Mouse (Mus musculus) neural tube, embryonic 12.5 days (tissue): ENCODE results near the gene Gm13030. TPM values are rescaled to one million over a fixed set of nuclear protein-coding genes. Genes with fewer than 3 reads are reported as not detected.
"Not testable (repeated sequence)": the region's sequence is repeated elsewhere in the genome, so short reads cannot be mapped to it uniquely, and the experiment has no call there.

Experiments
- ATAC-seq: fragments of 200-750 bp; cut with Nextera tagmentation; 2 replicates; pipeline ENCODE4 v1.8.0; 2017; ENCODE audit warnings: low read depth, mild to moderate bottlenecking, moderate TSS enrichment, moderate library complexity; ENCODE audit not compliant: low FRiP score
- H3K27ac ChIP-seq: fragments of 300-500 bp; sonication (generic); 2 replicates; pipeline ENCODE4 v1.5.1; 2016
- H3K27me3 ChIP-seq: fragments of 300-500 bp; sonication (generic); replicated peaks from 2 replicates; pipeline ENCODE4 v1.6.1; 2016; ENCODE audit warnings: mild to moderate bottlenecking
- H3K36me3 ChIP-seq: fragments of 300-500 bp; sonication (generic); 2 replicates; pipeline ENCODE4 v1.6.1; 2016; ENCODE audit warnings: mild to moderate bottlenecking
- H3K4me1 ChIP-seq: fragments of 300-500 bp; sonication (generic); 2 replicates; pipeline ENCODE4 v1.6.1; 2016
- H3K4me2 ChIP-seq: fragments of 300-500 bp; sonication (generic); replicated peaks from 2 replicates; pipeline ENCODE4 v1.6.1; 2016; ENCODE audit warnings: mild to moderate bottlenecking
- H3K4me3 ChIP-seq: fragments of 300-500 bp; sonication (generic); 2 replicates; pipeline ENCODE4 v1.5.1; 2016
- H3K9ac ChIP-seq: fragments of 300-500 bp; sonication (generic); 2 replicates; pipeline ENCODE4 v1.6.1; 2016; ENCODE audit warnings: mild to moderate bottlenecking
- H3K9me3 ChIP-seq: fragments of 300-500 bp; sonication (generic); 2 replicates; pipeline ENCODE4 v1.6.1; 2016; ENCODE audit warnings: mild to moderate bottlenecking
- WGBS: fragments of 180-500 bp; shearing (Covaris S2); methylation state at CpG from one replicate; pipeline ENCODE4 v1.1.7; 2016; 5-methylcytosine and 5-hydroxymethylcytosine counted together
- polyA plus RNA-seq: library from polyadenylated mRNA; unstranded; fragments of >200 nt; fragmentation: Nextera tagmentation; extraction: Ambion mirVana; gene quantifications from 2 replicates; pipeline ENCODE4 v1.2.1, GENCODE M21; 2016

Gene Gm13030
- polyA plus RNA-seq, 1 experiment from 2014 or later, result not detected

- Histone ChIP-seq H3K27ac (no peak overlapping the region), H3K4me1 (peaks cover 4% of the 10 kb centered on the region; the same call in 1 of the 2 replicates), H3K4me3 (no peak overlapping the region), H3K36me3 (no peaks in the 10 kb centered on the region), H3K9me3 (0 out of 2 replicates have a peak, but pooled peaks cover 6% of the 10 kb centered on the region), H3K4me2 (no peak overlapping the region), H3K27me3 (no peaks in the 10 kb centered on the region), H3K9ac (no peak overlapping the region)
- 48% methylated on average over 18 of the region's 18 CpGs for WGBS
- ATAC-seq, result no peak
These were observed 47.8 kb downstream of the Gm13030 start for GRCm38 (mm10) chr4:138825751-138826567.

GRCm38 (mm10) chr4:138824660-138825059 lies 49.1 kb downstream of the Gm13030 start:
- Histone ChIP-seq H3K9me3 (0 out of 2 replicates have a peak, but pooled peaks cover 6% of the 10 kb centered on the region), H3K4me2 (no peak overlapping the region), H3K4me3 (no peak overlapping the region), H3K27me3 (no peaks in the 10 kb centered on the region), H3K9ac (no peak overlapping the region), H3K27ac (no peak overlapping the region), H3K4me1 (no peaks in the 10 kb centered on the region), H3K36me3 (no peaks in the 10 kb centered on the region)
- WGBS, result 82% methylated on average over 2 of the region's 2 CpGs
- no peak for ATAC-seq

- ATAC-seq, H3K9ac ChIP-seq: not testable (repeated sequence)
- 94% methylated on average over 2 of the region's 2 CpGs for WGBS
These were observed 49.6 kb downstream of the Gm13030 start for GRCm38 (mm10) chr4:138824161-138824560.

GRCm38 (mm10) chr4:138821036-138821435 lies 52.7 kb downstream of the Gm13030 start:
- Histone ChIP-seq H3K4me1 (no peaks in the 10 kb centered on the region), H3K4me3 (no peak overlapping the region), H3K36me3 (no peaks in the 10 kb centered on the region), H3K27ac (no peak overlapping the region), H3K9ac (no peak overlapping the region), H3K27me3 (no peaks in the 10 kb centered on the region; the same call in 1 of the 2 replicates), H3K4me2 (no peak overlapping the region), H3K9me3 (0 out of 2 replicates have a peak, but pooled peaks cover 6% of the 10 kb centered on the region)
- ATAC-seq, result no peak
- 89% methylated on average over 2 of the region's 2 CpGs for WGBS

More at GRCm38 (mm10) chr4:138824161-138824560, 49.6 kb downstream of the Gm13030 start:
- not testable (repeated sequence) for H3K4me3 ChIP-seq, H3K36me3 ChIP-seq, H3K4me1 ChIP-seq, H3K27ac ChIP-seq, H3K27me3 ChIP-seq, H3K9me3 ChIP-seq, H3K4me2 ChIP-seq

Other genes starting within 250 kb of the Gm13030 start
- gene Vwa5b1, start 238.1 kb downstream of the Gm13030 start, polyA plus RNA-seq, result 0.29 and 0.68 TPM in 2 replicates
- gene Pla2g2c, start 149.2 kb downstream of the Gm13030 start, polyA plus RNA-seq, result 0.57 and 0.61 TPM in 2 replicates
- 1.0 and 1.7 TPM in 2 replicates for gene Ubxn10, start 136.8 kb downstream of the Gm13030 start, polyA plus RNA-seq
- 0.08 and 0.28 TPM in 2 replicates for gene Pla2g2f, start 116.3 kb downstream of the Gm13030 start, polyA plus RNA-seq
- 1.1 and 1.5 TPM in 2 replicates for gene Pla2g2d, start 98.2 kb downstream of the Gm13030 start, polyA plus RNA-seq
- gene Pla2g5, start 10.5 kb downstream of the Gm13030 start, polyA plus RNA-seq, result not detected in 2 replicates
- gene Pla2g2e, start 4.0 kb upstream of the Gm13030 start, polyA plus RNA-seq, result not detected in 2 replicates
- gene Otud3, start 40.0 kb upstream of the Gm13030 start, polyA plus RNA-seq, result 3.7 and 4.2 TPM in 2 replicates
- gene Rnf186, start 93.1 kb upstream of the Gm13030 start, polyA plus RNA-seq, result not detected in 2 replicates
- gene Tmco4, start 98.9 kb upstream of the Gm13030 start, polyA plus RNA-seq, result 0.98 and 1.2 TPM in 2 replicates
- gene Htr6, start 201.6 kb upstream of the Gm13030 start, polyA plus RNA-seq, result 0.10 TPM in 1 of 2 replicates, not detected in the other
- gene Nbl1, start 219.0 kb upstream of the Gm13030 start, polyA plus RNA-seq, result 45.2 and 47.0 TPM in 2 replicates